Mouse (Mus musculus) cerebellum, adult 2 months (tissue): ENCODE measurements around the gene Sap18b. TPM values are rescaled to one million over a fixed set of nuclear protein-coding genes. Genes with fewer than 3 reads are reported as not detected.

Source experiments
- DNase-seq, 2 experiments: peaks; one replicate each; pipeline ENCODE4 v3.0.0; 2021
- H3K27ac ChIP-seq: fragments of 200-500 bp; 2 replicates; pipeline ENCODE4 v1.5.1; 2012; ENCODE audit warnings: low read length, control low read depth, inconsistent platforms; ENCODE audit not compliant: insufficient read depth
- H3K27me3 ChIP-seq: fragments of 200-500 bp; 2 replicates; pipeline ENCODE4 v1.6.1; 2012; ENCODE audit warnings: inconsistent platforms, mild to moderate bottlenecking, low read length, moderate library complexity; ENCODE audit not compliant: control insufficient read depth, insufficient read depth
- H3K4me1 ChIP-seq: fragments of 200-500 bp; 2 replicates; pipeline ENCODE4 v1.6.1; 2011; ENCODE audit warnings: low read length; ENCODE audit not compliant: control insufficient read depth, insufficient read depth
- H3K4me3 ChIP-seq: fragments of 200-500 bp; replicated peaks from 2 replicates; pipeline ENCODE3; 2011; ENCODE audit warnings: mild to moderate bottlenecking, low read depth, low read length, control low read depth; ENCODE audit not compliant: insufficient read depth
- CTCF ChIP-seq: fragments of 200-500 bp; IDR thresholded peaks from 2 replicates; pipeline ENCODE4 v1.5.1; 2011; ENCODE audit warnings: low read depth, mild to moderate bottlenecking, control low read depth, low read length, moderate library complexity, borderline replicate concordance; ENCODE audit not compliant: insufficient read depth
- POLR2A ChIP-seq: fragments of 200-500 bp; IDR thresholded peaks from 2 replicates; pipeline ENCODE4 v1.6.1; 2011; ENCODE audit warnings: low read length, control low read depth, borderline replicate concordance; ENCODE audit not compliant: insufficient read depth
- WGBS: fragments of 180-500 bp; shearing (Covaris S2); methylation state at CpG from one replicate; pipeline ENCODE4 v1.1.7; 2018; 5-methylcytosine and 5-hydroxymethylcytosine counted together
- polyA plus RNA-seq: library from polyadenylated mRNA; depleted of rRNA; stranded (reverse); fragments of >200 nt; gene quantifications from 2 replicates; pipeline ENCODE4 v1.2.3, GENCODE M21; 2012

Gene Sap18b
- polyA plus RNA-seq, 1 experiment: 85.5 TPM

DNA sequence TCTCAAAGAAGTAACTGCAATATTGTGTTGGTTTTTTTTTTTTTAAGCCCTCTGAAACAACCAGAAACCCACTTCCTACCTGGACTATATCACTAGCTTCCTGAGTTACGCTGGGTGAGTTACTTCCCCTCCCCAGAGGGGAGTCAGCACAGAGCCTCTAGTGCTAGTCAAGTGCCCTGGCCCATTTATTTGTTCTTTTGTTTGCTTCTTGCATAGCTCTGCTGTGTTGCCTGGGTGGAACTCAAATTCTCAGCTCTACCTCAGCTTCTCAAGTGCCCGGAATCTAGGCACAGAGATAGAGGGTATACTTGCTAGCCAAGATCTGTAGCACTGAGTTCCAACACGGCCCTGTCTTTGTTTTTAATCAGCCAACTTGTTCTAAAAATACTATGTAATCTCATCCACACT lies 15.0 kb upstream of the Sap18b start:
- no peak for TF ChIP-seq POLR2A
- TF ChIP-seq CTCF: no peak
- H3K4me3 ChIP-seq: no peak overlapping the region
- DNase-seq: no peak
- WGBS: 49% methylated on average over 3 of the region's 3 CpGs
- no peaks in the 10 kb centered on the region for H3K27me3 ChIP-seq
- H3K4me1 ChIP-seq: peaks cover 4% of the 10 kb centered on the region; the same call in 1 of the 2 replicates
- no peak overlapping the region for H3K27ac ChIP-seq

- Histone ChIP-seq H3K27me3 (no peaks in the 10 kb centered on the region), H3K27ac (no peak overlapping the region), H3K4me3 (no peak overlapping the region), H3K4me1 (no peaks in the 10 kb centered on the region)
- TF ChIP-seq POLR2A (no peak), CTCF (no peak)
- no peak for DNase-seq
- 64% methylated on average over 6 of the region's 6 CpGs for WGBS
These were observed 9.0 kb upstream of the Sap18b start for GRCm38 (mm10) chr8:95816044-95816708.

DNA sequence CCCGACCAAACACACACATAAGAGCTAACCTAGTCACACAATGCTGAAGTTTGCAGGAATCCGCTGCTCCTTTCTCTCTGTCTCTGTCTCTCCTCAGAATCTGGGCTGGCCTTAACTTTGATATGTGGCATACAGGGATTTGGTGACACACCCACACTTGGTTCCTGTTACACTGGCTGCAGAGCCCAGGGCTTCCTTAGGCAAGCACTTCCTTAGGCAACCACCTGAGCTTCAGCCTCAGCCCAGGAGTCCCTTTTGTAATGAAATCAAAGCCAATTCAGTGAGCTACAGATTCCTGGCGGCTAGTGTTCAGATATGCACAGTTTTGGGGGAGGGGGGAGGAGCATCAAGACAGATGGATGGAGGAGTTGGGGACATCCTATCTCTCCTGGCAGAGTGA lies 7.5 kb upstream of the Sap18b start:
- 67% methylated on average over 3 of the region's 3 CpGs for WGBS
- TF ChIP-seq POLR2A (no peak), CTCF (no peak)
- no peak for DNase-seq
- no peak overlapping the region for H3K4me3 ChIP-seq
- no peaks in the 10 kb centered on the region for H3K27me3 ChIP-seq
- no peaks in the 10 kb centered on the region for H3K4me1 ChIP-seq
- no peak overlapping the region for H3K27ac ChIP-seq

GRCm38 (mm10) chr8:95818211-95818610 lies 6.9 kb upstream of the Sap18b start:
- WGBS: 34% methylated on average over 1 of the region's 1 CpGs
- Histone ChIP-seq H3K4me1 (no peaks in the 10 kb centered on the region), H3K27me3 (no peaks in the 10 kb centered on the region), H3K4me3 (no peak overlapping the region), H3K27ac (no peak overlapping the region)
- no peak for DNase-seq
- no peak for TF ChIP-seq CTCF
- TF ChIP-seq POLR2A: no peak

DNA sequence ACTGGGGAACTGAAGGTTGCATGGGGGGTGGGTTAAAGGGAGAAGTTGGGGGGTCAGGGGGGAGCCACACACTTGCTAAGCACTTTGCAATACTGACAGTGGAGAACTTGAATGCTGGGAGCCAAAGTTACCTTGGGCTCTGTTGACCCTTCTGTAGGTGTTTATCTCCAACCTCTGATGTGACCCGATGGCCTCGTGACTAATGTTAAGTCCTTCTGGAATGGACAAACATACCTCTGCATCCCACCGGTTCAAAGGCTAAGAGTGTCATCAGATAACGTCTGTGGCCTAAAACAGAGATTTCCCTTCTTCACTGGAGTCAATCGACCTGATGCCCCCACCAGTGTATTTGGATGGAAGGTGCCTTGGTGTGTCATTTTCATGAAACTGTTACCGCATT lies 3.9 kb upstream of the Sap18b start:
- TF ChIP-seq POLR2A (no peak), CTCF (no peak)
- H3K27ac ChIP-seq: no peak overlapping the region
- no peak for DNase-seq
- H3K4me1 ChIP-seq: no peaks in the 10 kb centered on the region
- H3K4me3 ChIP-seq: no peak overlapping the region
- no peaks in the 10 kb centered on the region for H3K27me3 ChIP-seq
- WGBS: 93% methylated on average over 6 of the region's 6 CpGs

DNA sequence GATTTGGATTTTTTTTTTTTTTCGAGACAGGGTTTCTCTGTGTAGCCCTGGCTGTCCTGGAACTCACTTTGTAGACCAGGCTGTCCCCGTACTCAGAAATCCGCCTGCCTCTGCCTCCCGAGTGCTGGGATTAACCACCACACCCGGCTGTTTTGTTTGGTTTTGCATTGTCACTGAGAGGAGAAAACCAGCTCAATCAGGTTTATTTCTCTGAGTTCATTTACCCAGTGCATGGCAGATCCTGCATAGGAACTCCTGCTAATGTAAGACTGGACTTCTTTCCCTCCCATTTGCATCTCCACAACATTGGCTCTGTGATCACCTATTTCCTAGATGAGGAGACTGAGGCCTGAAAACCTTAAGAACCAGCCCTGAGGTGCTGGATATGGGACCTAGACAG lies 3.0 kb upstream of the Sap18b start:
- 81% methylated on average over 5 of the region's 5 CpGs for WGBS
- H3K4me1 ChIP-seq: no peaks in the 10 kb centered on the region
- H3K27me3 ChIP-seq: no peaks in the 10 kb centered on the region
- no peak for DNase-seq
- no peak overlapping the region for H3K27ac ChIP-seq
- TF ChIP-seq POLR2A (no peak), CTCF (no peak)
- no peak overlapping the region for H3K4me3 ChIP-seq

GRCm38 (mm10) chr8:95822699-95823098 lies 2.4 kb upstream of the Sap18b start:
- no peak overlapping the region for H3K27ac ChIP-seq
- TF ChIP-seq POLR2A (no peak), CTCF (no peak)
- H3K4me3 ChIP-seq: no peak overlapping the region
- no peaks in the 10 kb centered on the region for H3K27me3 ChIP-seq
- H3K4me1 ChIP-seq: no peaks in the 10 kb centered on the region
- DNase-seq: no peak
- WGBS: 73% methylated on average over 3 of the region's 3 CpGs

- TF ChIP-seq POLR2A (no peak), CTCF (no peak)
- WGBS: 82% methylated on average over 3 of the region's 3 CpGs
- no peaks in the 10 kb centered on the region for H3K4me1 ChIP-seq
These were observed 5.0 kb downstream of the Sap18b start for GRCm38 (mm10) chr8:95830144-95830543.

More at GRCm38 (mm10) chr8:95830144-95830543, 5.0 kb downstream of the Sap18b start:
- Histone ChIP-seq H3K27me3 (no peaks in the 10 kb centered on the region), H3K27ac (no peak overlapping the region), H3K4me3 (no peak overlapping the region)
- DNase-seq: no peak
